Mouse (Mus musculus) liver, embryonic 14.5 days (tissue): ENCODE data around the gene Tspan12.

ENCODE experiments used
- CTCF ChIP-seq: IDR thresholded peaks from 2 replicates; pipeline ENCODE4 v1.5.1; 2016; ENCODE audit warnings: antibody characterized with exemption, low read depth, control low read depth
- EP300 ChIP-seq: IDR thresholded peaks from 2 replicates; pipeline ENCODE4 v1.6.1; 2016; ENCODE audit warnings: antibody characterized with exemption, low read depth

DNA sequence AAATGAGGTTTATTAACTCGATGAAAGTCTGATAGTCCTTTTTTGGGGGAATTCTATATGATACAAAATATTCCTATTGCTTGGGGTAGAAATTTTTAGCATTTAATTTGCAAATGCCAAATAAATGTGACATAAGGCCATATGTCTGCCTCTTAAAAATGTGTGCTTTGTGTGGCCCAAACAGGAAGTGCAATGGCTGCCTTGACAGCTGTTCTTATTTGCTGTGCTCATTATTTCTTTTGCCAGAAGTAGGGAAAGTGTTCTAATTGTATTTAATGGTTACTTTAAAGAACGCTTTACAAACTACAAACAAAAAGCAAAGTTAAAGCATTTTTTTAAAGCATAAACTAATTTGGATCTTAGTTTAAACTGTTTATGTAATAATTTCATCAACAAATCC, 36.8 kb upstream of the Tspan12 start:
- TF ChIP-seq CTCF (no peak), EP300 (no peak)
